Mouse (Mus musculus): ENCODE measurements around the gene Shcbp1. TPM values are rescaled to one million over a fixed set of nuclear protein-coding genes. Genes with fewer than 3 reads are reported as not detected.

The Shcbp1 gene
- polyA plus RNA-seq, 1 experiment = 31.3 TPM

- TF ChIP-seq CTCF (IDR thresholded peaks at IDR 0.05; ENCODE audit: borderline replicate concordance, insufficient read depth, low read length) (no peak), POLR2A (IDR thresholded peaks at IDR 0.05; ENCODE audit: low read depth, low read length) (no peak)
- Histone ChIP-seq H3K4me1 (ENCODE audit: control insufficient read depth, insufficient read depth, low read length) (no peaks in the 10 kb centered on the region), H3K27ac (ENCODE audit: insufficient read depth, low read length) (no peak overlapping the region), H3K4me3 (ENCODE audit: insufficient read depth, low read length) (no peak overlapping the region)
These were observed 87.7 kb downstream of the Shcbp1 start for GRCm38 (mm10) chr8:4691634-4692033.

Other genes starting within 250 kb of the Shcbp1 start
- 10.7 and 15.1 TPM in 2 replicates for gene Zfp958, start 166.4 kb downstream of the Shcbp1 start, polyA plus RNA-seq (2011; ENCODE audit: insufficient read length, low read depth, missing spikeins)

Measured in embryonic fibroblast, embryonic 13.5 days (primary cell).